Mouse (Mus musculus) induced T-regulatory cell, adult 2 months (primary cell): Measurements from ENCODE around the gene Rasal2.

Experiments
- DNase-seq: peaks from one replicate; pipeline ENCODE4 v3.0.0-alpha.2; 2012; ENCODE audit warnings: low read depth

Rasal2 gene

GRCm38 (mm10) chr1:157137854-157138241 lies 274.5 kb downstream of the Rasal2 start:
- no peak for DNase-seq

DNA sequence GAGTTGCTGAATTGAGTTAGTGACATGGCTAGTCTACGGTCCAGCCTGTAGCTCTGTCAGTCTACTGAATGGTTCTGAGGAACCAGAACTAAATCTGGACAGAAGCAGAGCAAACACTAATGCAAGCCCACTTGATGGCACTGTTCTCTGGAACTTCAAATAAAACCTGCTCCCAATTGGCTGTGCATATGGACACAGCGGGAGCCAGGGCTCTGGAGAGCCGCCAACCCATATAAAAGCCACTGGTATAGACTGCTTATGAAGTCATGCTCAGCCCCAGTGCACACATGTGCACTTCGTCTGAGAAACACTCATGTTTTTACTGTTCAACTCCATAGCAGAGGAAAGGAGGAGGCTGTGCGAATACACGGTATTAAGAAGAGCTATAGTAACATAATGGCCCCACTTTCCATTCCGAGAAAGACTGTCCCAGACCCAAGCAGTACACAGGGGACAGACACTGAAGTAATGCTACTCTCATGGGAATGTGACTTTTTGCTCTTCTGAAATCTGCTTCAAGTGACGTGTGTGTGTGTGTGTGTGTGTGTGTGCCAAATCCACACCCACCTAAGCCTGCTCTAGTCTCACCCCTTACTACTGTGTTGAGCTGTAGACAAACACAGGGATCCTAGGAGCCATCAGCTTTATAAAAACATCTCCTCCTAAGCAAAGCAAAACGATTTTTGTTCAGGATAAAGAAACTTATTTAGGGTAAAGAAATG lies 275.1 kb downstream of the Rasal2 start:
- no peak for DNase-seq

DNA sequence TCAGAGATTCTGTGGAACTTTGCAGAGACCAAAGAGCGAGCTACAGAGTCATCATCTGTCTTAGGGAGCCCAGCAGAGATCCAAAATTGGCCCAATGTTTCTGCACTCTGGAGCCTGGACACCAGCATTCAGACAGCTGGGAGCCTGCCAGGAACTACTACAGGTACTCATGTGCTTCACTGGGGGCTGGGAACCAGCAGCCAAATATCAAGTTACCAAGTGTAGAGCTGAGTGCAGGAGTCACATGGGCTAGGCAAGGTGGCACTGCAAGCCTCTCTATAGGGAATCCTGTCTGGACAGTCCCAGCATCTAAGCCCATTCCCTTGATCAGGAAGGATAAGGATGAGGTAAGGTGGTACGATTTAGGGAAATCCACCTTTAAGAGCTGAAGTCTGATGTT lies 284.2 kb downstream of the Rasal2 start:
- no peak for DNase-seq

GRCm38 (mm10) chr1:157123836-157124235 lies 288.6 kb downstream of the Rasal2 start:
- no peak for DNase-seq

GRCm38 (mm10) chr1:157119168-157119567 lies 293.2 kb downstream of the Rasal2 start:
- no peak for DNase-seq

GRCm38 (mm10) chr1:157117440-157117839 lies 295.0 kb downstream of the Rasal2 start:
- DNase-seq, result no peak

DNA sequence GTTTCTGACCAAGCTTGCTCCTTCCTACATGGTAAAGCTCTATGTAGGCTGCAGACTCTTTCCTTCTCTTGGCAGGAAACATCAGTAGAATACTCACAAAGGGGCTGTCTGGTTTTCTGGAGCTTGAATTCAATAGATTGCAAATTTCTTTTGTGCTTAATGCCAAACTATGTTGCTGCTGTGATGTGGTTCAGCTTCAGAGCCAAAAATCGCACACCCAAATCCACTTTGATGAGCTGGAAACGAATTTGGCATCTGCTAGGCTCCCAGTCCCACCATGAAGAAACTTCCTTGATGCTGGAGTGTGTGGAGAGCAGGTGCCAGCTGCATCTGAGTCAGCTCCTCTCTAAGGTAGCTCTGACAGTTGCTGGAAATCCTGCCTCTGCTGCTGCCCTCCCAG lies 297.9 kb downstream of the Rasal2 start:
- DNase-seq, result no peak

GRCm38 (mm10) chr1:157110287-157110835 lies 302.0 kb downstream of the Rasal2 start:
- peak; percentile 28 for DNase-seq

DNA sequence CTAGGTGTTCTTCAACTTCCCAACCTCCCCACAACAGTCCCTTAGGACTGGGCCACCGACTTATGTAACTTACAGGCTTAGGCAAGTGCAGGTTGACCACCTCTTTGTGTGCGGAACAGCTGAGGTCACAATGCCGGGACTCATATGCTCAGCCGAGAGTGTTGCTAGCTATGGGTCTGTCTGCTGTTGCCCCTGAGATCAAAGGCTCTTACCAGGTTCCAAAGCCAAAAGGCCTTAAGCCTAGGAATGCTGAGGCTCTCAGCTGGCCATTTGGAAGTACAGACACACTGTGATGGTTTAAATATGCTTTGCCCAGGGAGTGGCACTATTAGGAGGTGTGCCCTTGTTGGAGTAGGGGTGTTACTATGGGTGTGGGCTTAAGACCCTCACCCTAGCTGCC lies 303.8 kb downstream of the Rasal2 start, which contains the start of gene Tex35:
Tex35 (minus strand) TSS at position 101 of the 400 bp plus-strand sequence.
- no peak for DNase-seq

GRCm38 (mm10) chr1:157101122-157101865 lies 311.1 kb downstream of the Rasal2 start:
- peak; percentile 37 for DNase-seq

DNA sequence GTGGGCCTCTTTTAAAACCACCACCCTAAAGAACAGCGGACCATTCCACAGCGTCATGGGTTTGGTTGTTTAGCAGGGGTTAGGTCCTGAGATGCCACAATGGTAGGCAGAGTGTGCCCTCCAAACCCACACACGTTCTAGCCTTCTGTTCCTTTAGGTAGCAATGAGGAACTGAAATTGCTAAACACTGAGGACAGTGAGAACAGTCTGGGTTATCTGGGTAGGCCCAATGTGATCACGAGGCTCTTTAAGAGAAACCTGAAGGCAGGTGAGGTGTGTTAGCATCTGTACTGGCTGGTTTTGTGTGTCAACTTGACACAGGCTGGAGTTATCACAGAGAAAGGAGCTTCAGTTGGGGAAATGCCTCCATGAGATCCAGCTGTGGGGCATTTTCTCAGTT lies 316.9 kb downstream of the Rasal2 start:
- no peak for DNase-seq

DNA sequence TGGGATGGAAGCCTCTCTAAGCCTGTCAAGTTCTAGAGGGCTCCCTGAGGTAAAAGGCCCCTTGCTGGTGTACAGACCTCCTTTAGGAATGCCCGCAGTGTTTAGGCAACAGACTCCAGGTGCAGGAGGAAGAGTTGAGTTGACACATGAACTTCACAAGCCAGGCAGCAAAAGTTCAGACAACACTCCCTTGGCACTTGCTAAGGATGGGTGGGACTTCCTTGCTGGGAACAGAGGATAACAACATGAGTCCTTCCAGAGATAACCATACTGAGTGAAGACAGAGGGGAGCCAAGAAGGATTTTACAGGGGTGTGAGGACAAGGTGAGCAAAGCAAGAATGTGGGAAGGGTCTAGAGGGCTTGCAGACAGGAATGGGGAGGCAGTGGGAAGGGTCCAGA lies 319.8 kb downstream of the Rasal2 start:
- no peak for DNase-seq

- peak; percentile 41 for DNase-seq
These were observed 320.3 kb downstream of the Rasal2 start for GRCm38 (mm10) chr1:157092140-157092539.

DNA sequence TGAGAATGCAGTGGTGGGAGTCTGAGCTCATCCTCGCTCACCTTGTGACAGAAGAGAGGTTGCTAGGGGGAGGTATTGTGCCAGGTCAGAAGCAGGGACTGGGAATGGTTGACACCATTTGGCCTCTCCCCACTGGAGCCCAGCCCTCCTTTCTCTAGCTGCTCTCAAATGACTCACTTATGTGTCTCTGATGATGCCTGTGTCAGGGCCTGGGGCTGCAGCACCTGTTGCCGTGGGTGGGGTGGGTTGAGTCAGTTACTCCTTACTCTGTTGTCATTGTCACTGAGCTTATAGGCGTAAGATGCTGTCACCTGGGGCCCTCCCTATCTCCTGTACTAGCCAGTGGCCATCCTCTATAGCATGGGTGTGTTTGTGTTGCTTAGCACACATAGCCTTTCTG lies 321.6 kb downstream of the Rasal2 start:
- no peak for DNase-seq

- DNase-seq, result peak; percentile 67
These were observed 326.0 kb downstream of the Rasal2 start for GRCm38 (mm10) chr1:157086097-157086994.
